Mouse (Mus musculus) kidney, adult 2 months (tissue): ENCODE results near the gene Ttll13.

ENCODE experiments used
- CTCF ChIP-seq: fragments of 200-500 bp; conservative IDR thresholded peaks from 2 replicates; pipeline ENCODE4 v1.5.1; 2011; ENCODE audit warnings: low read depth, mild to moderate bottlenecking, control low read depth, low read length, moderate library complexity, mixed read lengths; ENCODE audit not compliant: insufficient read depth, insufficient read length
- POLR2A ChIP-seq: fragments of 200-500 bp; IDR thresholded peaks from one replicate; pipeline ENCODE4 v1.6.1; 2011; ENCODE audit warnings: low read depth, low read length, control low read depth

DNA sequence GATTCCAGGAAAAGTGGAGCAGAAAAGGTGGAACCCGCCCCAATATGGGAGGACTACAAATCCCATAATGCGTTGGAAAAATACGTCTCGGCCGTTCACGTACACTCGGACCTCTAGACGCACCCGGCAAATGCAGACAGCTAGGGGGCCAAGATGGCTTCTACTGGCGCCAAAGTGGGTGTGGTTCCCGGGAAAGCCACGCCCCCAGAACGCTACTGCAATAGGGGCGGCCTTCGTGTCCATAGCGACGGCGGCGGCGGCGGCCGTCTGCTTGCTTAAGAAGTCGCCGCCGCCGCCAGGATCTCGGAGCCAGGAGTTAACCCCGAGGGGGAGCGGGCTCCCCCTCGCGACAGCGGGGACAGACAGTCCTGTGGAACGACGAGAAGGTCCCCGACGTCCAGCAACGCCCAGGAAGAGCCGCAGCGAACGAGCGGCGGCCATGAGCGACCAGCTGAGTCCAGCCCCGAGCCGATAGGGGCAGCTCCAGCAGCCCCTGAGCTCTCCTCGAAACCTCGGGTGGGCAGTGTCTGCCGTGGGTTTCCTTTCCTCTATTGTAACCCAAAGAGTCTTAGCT, at the start of gene Ttll13:
- TF ChIP-seq POLR2A (no peak), CTCF (peak; percentile 39; the same call in 1 of the 2 replicates)
